Mouse (Mus musculus) liver, embryonic 15.5 days (tissue): ENCODE results near the gene Smarce1. TPM values are rescaled to one million over a fixed set of nuclear protein-coding genes. Genes with fewer than 3 reads are reported as not detected.

Experiments
- ATAC-seq: fragments of 200-750 bp; cut with Nextera tagmentation; 2 replicates; pipeline ENCODE4 v1.8.0; 2017; ENCODE audit warnings: moderate number of reproducible peaks, mild to moderate bottlenecking, moderate library complexity; ENCODE audit not compliant: insufficient read depth
- H3K27ac ChIP-seq: fragments of 300-500 bp; sonication (generic); replicated peaks from 2 replicates; pipeline ENCODE4 v1.5.1; 2015; ENCODE audit warnings: mild to moderate bottlenecking, inconsistent platforms
- H3K27me3 ChIP-seq: fragments of 300-500 bp; sonication (generic); 2 replicates; pipeline ENCODE4 v1.6.1; 2015; ENCODE audit warnings: mild to moderate bottlenecking, inconsistent platforms
- H3K36me3 ChIP-seq: fragments of 300-500 bp; sonication (generic); replicated peaks from 2 replicates; pipeline ENCODE4 v1.6.1; 2015; ENCODE audit warnings: moderate library complexity, mild to moderate bottlenecking, inconsistent platforms
- H3K4me1 ChIP-seq: fragments of 300-500 bp; sonication (generic); replicated peaks from 2 replicates; pipeline ENCODE4 v1.6.1; 2015; ENCODE audit warnings: inconsistent platforms
- H3K4me2 ChIP-seq: fragments of 300-500 bp; sonication (generic); 2 replicates; pipeline ENCODE4 v1.6.1; 2015; ENCODE audit warnings: moderate library complexity, mild to moderate bottlenecking, inconsistent platforms
- H3K4me3 ChIP-seq: fragments of 300-500 bp; sonication (generic); replicated peaks from 2 replicates; pipeline ENCODE4 v1.5.1; 2015; ENCODE audit warnings: mild to moderate bottlenecking, inconsistent platforms
- H3K9ac ChIP-seq: fragments of 300-500 bp; sonication (generic); 2 replicates; pipeline ENCODE4 v1.6.1; 2015; ENCODE audit warnings: moderate library complexity, mild to moderate bottlenecking, inconsistent platforms
- H3K9me3 ChIP-seq: fragments of 300-500 bp; sonication (generic); replicated peaks from 2 replicates; pipeline ENCODE4 v1.6.1; 2016; ENCODE audit warnings: inconsistent platforms
- WGBS: fragments of 180-500 bp; shearing (Covaris S2); methylation state at CpG from one replicate; pipeline ENCODE4 v1.1.7; 2015; ENCODE audit warnings: mixed read lengths; ENCODE audit not compliant: insufficient replicate concordance; 5-methylcytosine and 5-hydroxymethylcytosine counted together
- polyA plus RNA-seq: library from polyadenylated mRNA; unstranded; fragments of >200 nt; fragmentation: Nextera tagmentation; extraction: Ambion mirVana; gene quantifications from 2 replicates; pipeline ENCODE4 v1.2.1, GENCODE M21; 2015

The Smarce1 gene
- polyA plus RNA-seq, 1 experiment from 2014 or later = 66.5 TPM

DNA sequence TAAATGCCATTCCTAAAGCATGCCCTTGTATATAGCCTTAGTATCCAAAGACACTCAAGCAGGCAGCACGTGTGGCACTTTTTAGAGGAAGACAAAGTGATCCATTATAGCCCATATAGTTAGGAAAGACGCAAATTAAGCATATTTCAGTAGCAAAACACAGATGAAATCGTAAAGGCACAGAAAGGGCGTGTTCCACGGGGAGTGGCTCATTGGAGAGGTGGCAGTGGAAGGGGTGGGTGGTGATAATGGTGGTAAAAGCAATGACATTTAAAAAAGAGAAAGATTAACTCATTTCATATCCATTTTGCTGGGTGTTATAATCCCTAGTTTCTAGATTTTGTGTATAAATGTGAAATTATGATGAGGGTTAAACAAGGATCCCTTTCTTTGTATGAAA is 4.5 kb downstream of the Smarce1 start:
- Histone ChIP-seq H3K4me3 (peak overlapping the region; percentile 34), H3K9ac (no peak overlapping the region), H3K27me3 (no peaks in the 10 kb centered on the region), H3K9me3 (no peaks in the 10 kb centered on the region), H3K27ac (peak overlapping the region; percentile 53; the same call in 1 of the 2 replicates), H3K36me3 (peaks cover 59% of the 10 kb centered on the region), H3K4me2 (peak overlapping the region; percentile 59), H3K4me1 (peaks cover 41% of the 10 kb centered on the region)
- 42% methylated on average over 5 of the region's 5 CpGs for whole genome bisulfite sequencing
- ATAC-seq = peak; percentile 59

GRCm38 (mm10) chr11:99223310-99223709 is 7.5 kb downstream of the Smarce1 start:
- H3K27ac ChIP-seq = no peak overlapping the region
- WGBS = 84% methylated on average over 5 of the region's 5 CpGs
- no peak for ATAC-seq
- peaks cover 28% of the 10 kb centered on the region for H3K4me1 ChIP-seq
- H3K27me3 ChIP-seq = no peaks in the 10 kb centered on the region
- no peak overlapping the region for H3K4me2 ChIP-seq
- peaks cover 88% of the 10 kb centered on the region for H3K36me3 ChIP-seq
- no peak overlapping the region for H3K4me3 ChIP-seq
- H3K9ac ChIP-seq = no peak overlapping the region
- no peaks in the 10 kb centered on the region for H3K9me3 ChIP-seq

DNA sequence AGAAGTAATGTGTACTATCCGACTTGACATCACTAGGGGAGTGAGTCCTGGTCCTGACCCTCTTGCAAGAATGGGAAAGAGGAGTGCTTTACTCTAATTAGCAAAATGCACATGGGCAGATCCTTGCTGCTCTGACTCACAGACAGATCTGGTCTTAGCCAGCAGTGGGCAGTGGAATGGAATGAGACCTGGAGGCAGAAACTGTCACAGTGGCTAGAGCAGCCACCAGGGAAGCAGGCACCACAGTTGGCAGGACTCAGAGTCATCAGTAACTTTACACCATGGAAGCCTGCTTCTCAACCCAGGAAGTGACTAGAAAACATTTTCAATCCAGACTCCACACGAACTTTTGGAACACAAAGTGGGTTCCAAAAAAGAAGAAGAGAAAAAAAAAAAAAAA is 9.0 kb downstream of the Smarce1 start:
- Histone ChIP-seq H3K27me3 (no peaks in the 10 kb centered on the region), H3K27ac (no peak overlapping the region), H3K4me2 (no peak overlapping the region), H3K9me3 (no peaks in the 10 kb centered on the region), H3K9ac (no peak overlapping the region), H3K36me3 (peaks cover 90% of the 10 kb centered on the region), H3K4me3 (no peak overlapping the region), H3K4me1 (peaks cover 15% of the 10 kb centered on the region)
- 70% methylated on average over 2 of the region's 2 CpGs for WGBS
- no peak for ATAC-seq

GRCm38 (mm10) chr11:99217248-99217986 is 13.4 kb downstream of the Smarce1 start:
- no peak overlapping the region for H3K4me2 ChIP-seq
- no peak overlapping the region for H3K4me3 ChIP-seq
- peaks cover 4% of the 10 kb centered on the region; the same call in 1 of the 2 replicates for H3K4me1 ChIP-seq
- H3K27ac ChIP-seq = no peak overlapping the region
- peaks cover 96% of the 10 kb centered on the region for H3K36me3 ChIP-seq
- no peak for ATAC-seq
- H3K27me3 ChIP-seq = no peaks in the 10 kb centered on the region
- H3K9me3 ChIP-seq = no peaks in the 10 kb centered on the region
- H3K9ac ChIP-seq = no peak overlapping the region
- WGBS = 85% methylated on average over 7 of the region's 7 CpGs

- no peaks in the 10 kb centered on the region for H3K9me3 ChIP-seq
- no peak for ATAC-seq
- H3K9ac ChIP-seq = no peak overlapping the region
- no peak overlapping the region for H3K4me3 ChIP-seq
- H3K4me2 ChIP-seq = no peak overlapping the region
- peaks cover 4% of the 10 kb centered on the region; the same call in 1 of the 2 replicates for H3K4me1 ChIP-seq
- peaks cover 98% of the 10 kb centered on the region for H3K36me3 ChIP-seq
- no peak overlapping the region for H3K27ac ChIP-seq
- 81% methylated on average over 3 of the region's 3 CpGs for WGBS
- H3K27me3 ChIP-seq = no peaks in the 10 kb centered on the region
These were observed 14.6 kb downstream of the Smarce1 start for GRCm38 (mm10) chr11:99216181-99216580.

GRCm38 (mm10) chr11:99212693-99213092 is 18.1 kb downstream of the Smarce1 start:
- WGBS = 50% methylated on average over 7 of the region's 7 CpGs
- Histone ChIP-seq H3K4me3 (no peak overlapping the region), H3K36me3 (peaks cover 88% of the 10 kb centered on the region), H3K4me1 (peaks cover 6% of the 10 kb centered on the region), H3K27ac (no peak overlapping the region), H3K27me3 (no peaks in the 10 kb centered on the region), H3K9ac (no peak overlapping the region), H3K4me2 (no peak overlapping the region), H3K9me3 (no peaks in the 10 kb centered on the region)
- ATAC-seq = no peak

DNA sequence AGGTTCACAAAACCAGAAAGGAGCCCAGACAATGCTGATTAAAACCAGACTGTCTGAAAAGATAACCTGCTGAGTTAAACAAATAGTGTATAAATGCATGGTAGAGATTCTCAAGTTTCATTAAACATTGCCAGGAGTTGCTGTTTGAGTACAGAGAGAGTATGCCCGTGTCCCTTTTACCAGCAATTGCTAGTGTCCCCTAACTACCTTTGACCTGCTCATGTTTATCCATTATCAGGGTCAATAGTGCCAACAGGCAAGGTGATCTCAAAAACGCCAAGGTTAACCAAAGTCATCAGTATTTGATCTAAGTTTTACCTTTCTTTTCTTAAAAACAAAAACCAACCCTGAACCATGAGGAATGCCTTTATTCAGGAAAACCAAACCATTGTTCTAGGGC is 18.9 kb downstream of the Smarce1 start:
- ATAC-seq = no peak
- Histone ChIP-seq H3K4me3 (no peak overlapping the region), H3K36me3 (peaks cover 81% of the 10 kb centered on the region), H3K4me2 (no peak overlapping the region), H3K9me3 (no peaks in the 10 kb centered on the region), H3K9ac (no peak overlapping the region), H3K27ac (no peak overlapping the region), H3K27me3 (no peaks in the 10 kb centered on the region), H3K4me1 (peaks cover 13% of the 10 kb centered on the region)
- 73% methylated on average over 2 of the region's 2 CpGs for WGBS

GRCm38 (mm10) chr11:99208105-99208669 is 22.6 kb downstream of the Smarce1 start:
- no peak overlapping the region for H3K9ac ChIP-seq
- peaks cover 19% of the 10 kb centered on the region for H3K4me1 ChIP-seq
- H3K27me3 ChIP-seq = no peaks in the 10 kb centered on the region
- H3K27ac ChIP-seq = no peak overlapping the region
- H3K9me3 ChIP-seq = no peaks in the 10 kb centered on the region
- no peak for ATAC-seq
- H3K4me3 ChIP-seq = no peak overlapping the region
- H3K4me2 ChIP-seq = no peak overlapping the region
- peaks cover 43% of the 10 kb centered on the region for H3K36me3 ChIP-seq
- 72% methylated on average over 8 of the region's 8 CpGs for WGBS

DNA sequence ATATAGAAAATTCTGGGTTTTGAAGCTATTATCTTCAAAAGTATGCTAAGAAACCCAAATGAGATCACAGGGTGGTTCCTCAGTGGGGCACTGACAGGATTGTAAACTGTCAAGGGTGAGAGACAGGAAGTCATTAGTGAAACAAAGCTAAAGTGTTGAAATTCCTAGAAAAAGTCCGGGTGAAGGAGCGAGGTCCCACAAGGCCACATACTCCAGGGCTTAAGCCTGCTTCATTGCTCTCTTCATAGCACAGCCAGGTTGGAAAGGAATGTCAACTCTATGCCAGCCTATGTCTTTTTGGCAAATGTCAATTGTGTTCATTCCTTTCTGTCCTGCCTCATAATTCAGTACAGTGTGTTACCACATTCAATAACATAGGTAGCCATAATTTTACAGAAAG is 23.4 kb downstream of the Smarce1 start:
- WGBS = 24% methylated on average over 2 of the region's 2 CpGs

GRCm38 (mm10) chr11:99206954-99207353 is 23.9 kb downstream of the Smarce1 start:
- Histone ChIP-seq H3K36me3 (peaks cover 31% of the 10 kb centered on the region), H3K4me3 (no peak overlapping the region), H3K9me3 (no peaks in the 10 kb centered on the region), H3K4me2 (no peak overlapping the region), H3K9ac (no peak overlapping the region), H3K4me1 (peaks cover 15% of the 10 kb centered on the region), H3K27me3 (no peaks in the 10 kb centered on the region), H3K27ac (0 out of 2 replicates have a peak overlapping the region, but pooled peaks have one; percentile 16)
- peak; percentile 89 for ATAC-seq
- 1% methylated on average over 2 of the region's 2 CpGs for WGBS

More for the DNA sequence above, 23.4 kb downstream of the Smarce1 start:
- Histone ChIP-seq H3K36me3 (peaks cover 36% of the 10 kb centered on the region), H3K4me1 (peaks cover 15% of the 10 kb centered on the region), H3K4me2 (no peak overlapping the region), H3K9me3 (no peaks in the 10 kb centered on the region), H3K9ac (no peak overlapping the region), H3K4me3 (no peak overlapping the region), H3K27me3 (no peaks in the 10 kb centered on the region), H3K27ac (peak overlapping the region; percentile 16)
- ATAC-seq = no peak

DNA sequence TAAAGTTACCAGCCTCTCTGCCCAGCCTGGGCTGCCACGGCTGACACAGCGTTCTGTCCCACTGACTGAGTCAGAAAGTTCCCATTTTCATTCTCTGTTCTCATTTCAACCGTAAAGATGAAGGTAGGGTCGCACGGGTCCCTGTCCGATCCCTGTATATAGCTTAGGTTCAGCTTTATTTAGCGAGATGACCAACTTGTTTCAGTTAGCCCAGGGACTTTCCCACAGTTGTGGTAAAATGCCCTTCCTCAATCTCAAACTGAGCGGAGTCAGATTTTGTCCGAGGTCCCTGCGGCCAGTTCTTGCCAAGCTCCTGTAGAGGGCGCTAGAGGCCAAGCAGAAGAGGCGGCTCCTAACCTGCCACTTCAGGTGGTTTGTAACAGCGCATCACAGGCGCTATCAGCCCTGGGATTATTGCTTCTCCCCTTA is 41.6 kb downstream of the Smarce1 start:
- Histone ChIP-seq H3K9ac (no peak overlapping the region), H3K4me3 (no peak overlapping the region), H3K27me3 (peaks cover 17% of the 10 kb centered on the region; the same call in 1 of the 2 replicates), H3K4me1 (no peaks in the 10 kb centered on the region; the same call in 1 of the 2 replicates), H3K4me2 (peak overlapping the region; percentile 13; the same call in 1 of the 2 replicates), H3K27ac (no peak overlapping the region), H3K9me3 (no peaks in the 10 kb centered on the region), H3K36me3 (no peaks in the 10 kb centered on the region)
- no peak for ATAC-seq
- WGBS = 12% methylated on average over 14 of the region's 14 CpGs
